ENCODE assay signal across 13 mouse cellular contexts in the genomic region with DNA sequence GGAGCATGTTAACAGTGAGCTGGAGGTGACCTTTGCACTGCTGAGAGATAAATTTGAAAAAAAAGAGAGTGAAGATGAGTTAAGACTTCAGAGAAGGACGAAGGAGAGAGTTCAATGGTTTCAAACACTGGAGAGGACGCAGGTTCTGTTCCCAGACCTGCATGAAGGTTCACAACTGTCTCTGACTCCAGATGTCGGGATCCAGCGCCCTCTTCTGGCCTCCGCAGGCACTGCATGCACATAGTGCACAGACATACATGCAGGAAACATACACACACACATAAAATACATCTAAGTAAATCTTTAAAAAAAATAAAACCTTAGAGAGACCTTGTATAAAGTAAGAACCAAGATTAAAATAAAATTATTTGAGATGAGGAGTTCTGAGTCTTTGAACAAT.
DNase-seq lines count a peak whose midpoint lies in the region; ATAC-seq and TF ChIP-seq lines count a peak whose summit lies in the region.
"Had no signal": no experiment of that assay in that cellular context is flagged by ENCODE, and none has a peak within 500 bp of the region (broad histone marks: within the 10 kb centered on the region; RNA-seq: fewer than 3 reads in every experiment).

No protein-coding gene starts in this region.

- no peaks in the 10 kb centered on the region for H3K27me3 ChIP-seq in kidney, adult 2 months (replicated peaks; ENCODE audit: control insufficient read depth, insufficient read depth, low read length)
- no peaks in the 10 kb centered on the region for H3K27me3 ChIP-seq in thymus, adult 2 months (ENCODE audit: control insufficient read depth, insufficient read depth, low read length)
- H3K27me3 ChIP-seq: embryonic facial prominence, embryonic 12.5 days had no signal

- TF ChIP-seq CTCF in kidney, adult 2 months (conservative IDR thresholded peaks at IDR 0.05; ENCODE audit: insufficient read depth, insufficient read length, low read depth, low read length) = 0 out of 2 replicates have a peak, but pooled peaks have one; percentile 27
- no peak for TF ChIP-seq CTCF in thymus, adult 2 months (IDR thresholded peaks at IDR 0.05; ENCODE audit: borderline replicate concordance, control insufficient read depth, extremely low read depth, insufficient read depth, low read length, poor library complexity)
- 0 out of 2 replicates have a peak, but pooled peaks have one; percentile 1 for TF ChIP-seq CTCF in cortical plate, adult 2 months (IDR thresholded peaks at IDR 0.05; ENCODE audit: extremely low read depth, insufficient read depth, low read length)

- H3K36me3 ChIP-seq in kidney, adult 2 months (ENCODE audit: control insufficient read depth, insufficient read depth, low read length) = no peaks in the 10 kb centered on the region
- no peaks in the 10 kb centered on the region for H3K36me3 ChIP-seq in thymus, adult 2 months (ENCODE audit: control insufficient read depth, insufficient read depth, low read length)
- H3K36me3 ChIP-seq: embryonic facial prominence, embryonic 12.5 days; midbrain, embryonic 10.5 days had no signal

- no peak for TF ChIP-seq POLR2A in kidney, adult 2 months (IDR thresholded peaks at IDR 0.05; ENCODE audit: low read depth, low read length)
- TF ChIP-seq POLR2A in thymus, adult 2 months (IDR thresholded peaks at IDR 0.05; ENCODE audit: control insufficient read depth, extremely low read depth, insufficient read depth, low read length, poor library complexity) = no peak
- no peak for TF ChIP-seq POLR2A in cortical plate, adult 2 months (IDR thresholded peaks at IDR 0.05; ENCODE audit: extremely low read depth, insufficient read depth, low read length)

- DNase-seq in kidney, adult 2 months = no peak
- DNase-seq in kidney, postnatal 10 days = no peak
- DNase-seq in thymus, adult 2 months = peak; percentile 7
- DNase-seq in thymus, adult 18-20 months = no peak
- DNase-seq in cerebellum, postnatal 25 days = no peak
- DNase-seq: adrenal gland, adult 8-10 months; cerebellum, postnatal 14 days; heart, adult 18-20 months; kidney, postnatal 14 days had no signal

- H3K4me3 ChIP-seq in kidney, adult 2 months (ENCODE audit: insufficient read depth, low read depth, low read length) = no peak overlapping the region
- H3K4me3 ChIP-seq in thymus, adult 2 months (ENCODE audit: control insufficient read depth, insufficient read depth, low read length) = no peak overlapping the region
- H3K4me3 ChIP-seq in cortical plate, adult 2 months (ENCODE audit: insufficient read depth, low read length) = no peak overlapping the region
- H3K4me3 ChIP-seq: embryonic facial prominence, embryonic 12.5 days; midbrain, embryonic 10.5 days had no signal

- no peaks in the 10 kb centered on the region for H3K4me1 ChIP-seq in kidney, adult 2 months (ENCODE audit: control insufficient read depth, insufficient read depth, low read length)
- no peaks in the 10 kb centered on the region for H3K4me1 ChIP-seq in thymus, adult 2 months (replicated peaks; ENCODE audit: control insufficient read depth, insufficient read depth, low read length)
- H3K4me1 ChIP-seq in cortical plate, adult 2 months (ENCODE audit: control insufficient read depth, insufficient read depth, low read length) = no peaks in the 10 kb centered on the region

- H3K27ac ChIP-seq in kidney, adult 2 months (ENCODE audit: insufficient read depth, low read depth, low read length) = no peak overlapping the region
- no peak overlapping the region for H3K27ac ChIP-seq in thymus, adult 2 months (ENCODE audit: control insufficient read depth, insufficient read depth, low read length)
- no peak overlapping the region for H3K27ac ChIP-seq in cortical plate, adult 2 months (ENCODE audit: insufficient read depth, low read length)
- H3K27ac ChIP-seq: embryonic facial prominence, embryonic 12.5 days; midbrain, embryonic 10.5 days had no signal

- WGBS in kidney, adult 2 months = 73% methylated on average over 5 of the region's 5 CpGs
- 82% methylated on average over 5 of the region's 5 CpGs for WGBS in thymus, adult 2 months

- no peak for ATAC-seq in CD4-positive, CD25-positive, alpha-beta regulatory T cell, adult 4 months
